Mouse (Mus musculus) midbrain, embryonic 16.5 days (tissue): ENCODE measurements around the gene Fas. TPM values are rescaled to one million over a fixed set of nuclear protein-coding genes. Genes with fewer than 3 reads are reported as not detected.
A peak's percentile ranks its signal among the peaks of the same experiment; 100 is the strongest.

ENCODE experiments used
- ATAC-seq: fragments of 200-750 bp; cut with Nextera tagmentation; 2 replicates; pipeline ENCODE4 v1.8.0; 2017; ENCODE audit warnings: moderate TSS enrichment
- H3K27ac ChIP-seq: fragments of 300-500 bp; sonication (generic); 2 replicates; pipeline ENCODE4 v1.5.1; 2014; ENCODE audit warnings: mild to moderate bottlenecking, low read length, mixed read lengths
- H3K27me3 ChIP-seq: fragments of 300-500 bp; sonication (generic); 2 replicates; pipeline ENCODE4 v1.6.1; 2014; ENCODE audit warnings: low read depth, low read length, mixed read lengths; ENCODE audit not compliant: control insufficient read depth, insufficient read depth
- H3K36me3 ChIP-seq: fragments of 300-500 bp; sonication (generic); 2 replicates; pipeline ENCODE4 v1.6.1; 2014; ENCODE audit warnings: mild to moderate bottlenecking, low read length, moderate library complexity, mixed read lengths; ENCODE audit not compliant: control insufficient read depth, insufficient read depth
- H3K4me1 ChIP-seq: fragments of 300-500 bp; sonication (generic); 2 replicates; pipeline ENCODE4 v1.6.1; 2014; ENCODE audit warnings: mild to moderate bottlenecking, low read length, mixed read lengths; ENCODE audit not compliant: control insufficient read depth, insufficient read depth
- H3K4me2 ChIP-seq: fragments of 300-500 bp; sonication (generic); 2 replicates; pipeline ENCODE4 v1.6.1; 2014; ENCODE audit warnings: mild to moderate bottlenecking, low read length, mixed read lengths
- H3K4me3 ChIP-seq: fragments of 300-500 bp; sonication (generic); 2 replicates; pipeline ENCODE4 v1.5.1; 2014; ENCODE audit warnings: low read depth, mild to moderate bottlenecking, low read length, moderate library complexity, mixed read lengths
- H3K9ac ChIP-seq: fragments of 300-500 bp; sonication (generic); 2 replicates; pipeline ENCODE4 v1.6.1; 2014; ENCODE audit warnings: low read depth, low read length, mixed read lengths
- H3K9me3 ChIP-seq: fragments of 300-500 bp; sonication (generic); replicated peaks from 2 replicates; pipeline ENCODE4 v1.6.1; 2014; ENCODE audit warnings: mild to moderate bottlenecking, low read length, mixed read lengths; ENCODE audit not compliant: control insufficient read depth, poor library complexity, severe bottlenecking
- WGBS: fragments of 180-500 bp; shearing (Covaris S2); extraction: QIAGEN DNeasy Blood & Tissue Kit; methylation state at CpG from one replicate; pipeline ENCODE4 v1.1.7; 2014; 5-methylcytosine and 5-hydroxymethylcytosine counted together
- polyA plus RNA-seq: library from polyadenylated mRNA; unstranded; fragments of >200 nt; fragmentation: Nextera tagmentation; extraction: Ambion mirVana; gene quantifications from 2 replicates; pipeline ENCODE4 v1.2.1, GENCODE M21; 2015

Gene Fas
- polyA plus RNA-seq, 1 experiment from 2014 or later, result 1.5 TPM

GRCm38 (mm10) chr19:34254101-34254879 is 36.2 kb upstream of the Fas start:
- Histone ChIP-seq H3K9me3 (no peaks in the 10 kb centered on the region), H3K36me3 (no peaks in the 10 kb centered on the region), H3K4me1 (no peaks in the 10 kb centered on the region), H3K27me3 (no peaks in the 10 kb centered on the region), H3K27ac (no peak overlapping the region), H3K9ac (no peak overlapping the region), H3K4me2 (peak overlapping the region; percentile 19; the same call in 1 of the 2 replicates), H3K4me3 (no peak overlapping the region)
- 50% methylated on average over 14 of the region's 14 CpGs for WGBS
- no peak for ATAC-seq

GRCm38 (mm10) chr19:34254880-34255681 is 35.4 kb upstream of the Fas start, which contains the start of gene Acta2:
Gene Acta2 (minus strand): TSS chr19:34255590.
- Histone ChIP-seq H3K4me2 (no peak within 1 kb of the TSS), H3K4me1 (no peaks in the 10 kb centered on the region), H3K4me3 (no peak within 1 kb of the TSS), H3K36me3 (no peaks in the 10 kb centered on the region), H3K27me3 (no peaks in the 10 kb centered on the region), H3K9me3 (no peaks in the 10 kb centered on the region), H3K9ac (no peak within 1 kb of the TSS), H3K27ac (no peak within 1 kb of the TSS)
- WGBS, result 67% methylated on average over 16 of the region's 16 CpGs
- ATAC-seq, result no peak

DNA sequence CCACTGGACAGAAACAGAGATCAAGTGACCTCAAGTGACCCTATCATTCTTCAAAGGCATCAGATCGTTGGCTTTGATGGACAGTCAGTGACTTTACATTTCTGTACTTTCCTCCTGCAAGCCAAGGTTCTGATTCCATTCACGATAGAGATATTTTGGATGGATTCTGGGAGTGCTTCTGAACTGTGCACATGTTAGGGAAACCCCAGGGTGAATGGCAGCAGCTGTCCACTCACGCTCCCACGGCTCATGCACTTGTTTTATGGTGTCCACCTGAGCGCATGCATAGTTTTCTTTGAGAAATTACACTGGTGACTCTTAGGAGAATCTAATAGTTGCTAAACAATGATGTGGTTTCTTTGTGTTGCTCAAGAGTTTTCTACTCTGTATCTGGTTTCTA is 34.3 kb upstream of the Fas start:
- 85% methylated on average over 5 of the region's 5 CpGs for WGBS
- no peak for ATAC-seq
- no peaks in the 10 kb centered on the region for H3K36me3 ChIP-seq
- no peak overlapping the region for H3K9ac ChIP-seq
- no peak overlapping the region for H3K4me3 ChIP-seq
- H3K27ac ChIP-seq, result no peak overlapping the region
- no peaks in the 10 kb centered on the region for H3K27me3 ChIP-seq
- no peaks in the 10 kb centered on the region for H3K4me1 ChIP-seq
- no peaks in the 10 kb centered on the region for H3K9me3 ChIP-seq
- no peak overlapping the region for H3K4me2 ChIP-seq

- Histone ChIP-seq H3K27ac (no peak overlapping the region), H3K9ac (no peak overlapping the region), H3K4me3 (no peak overlapping the region), H3K4me1 (no peaks in the 10 kb centered on the region), H3K36me3 (no peaks in the 10 kb centered on the region), H3K4me2 (no peak overlapping the region), H3K9me3 (no peaks in the 10 kb centered on the region), H3K27me3 (no peaks in the 10 kb centered on the region)
- WGBS, result 96% methylated on average over 2 of the region's 2 CpGs
- ATAC-seq, result no peak
Measured at GRCm38 (mm10) chr19:34256936-34257335, 33.5 kb upstream of the Fas start.

DNA sequence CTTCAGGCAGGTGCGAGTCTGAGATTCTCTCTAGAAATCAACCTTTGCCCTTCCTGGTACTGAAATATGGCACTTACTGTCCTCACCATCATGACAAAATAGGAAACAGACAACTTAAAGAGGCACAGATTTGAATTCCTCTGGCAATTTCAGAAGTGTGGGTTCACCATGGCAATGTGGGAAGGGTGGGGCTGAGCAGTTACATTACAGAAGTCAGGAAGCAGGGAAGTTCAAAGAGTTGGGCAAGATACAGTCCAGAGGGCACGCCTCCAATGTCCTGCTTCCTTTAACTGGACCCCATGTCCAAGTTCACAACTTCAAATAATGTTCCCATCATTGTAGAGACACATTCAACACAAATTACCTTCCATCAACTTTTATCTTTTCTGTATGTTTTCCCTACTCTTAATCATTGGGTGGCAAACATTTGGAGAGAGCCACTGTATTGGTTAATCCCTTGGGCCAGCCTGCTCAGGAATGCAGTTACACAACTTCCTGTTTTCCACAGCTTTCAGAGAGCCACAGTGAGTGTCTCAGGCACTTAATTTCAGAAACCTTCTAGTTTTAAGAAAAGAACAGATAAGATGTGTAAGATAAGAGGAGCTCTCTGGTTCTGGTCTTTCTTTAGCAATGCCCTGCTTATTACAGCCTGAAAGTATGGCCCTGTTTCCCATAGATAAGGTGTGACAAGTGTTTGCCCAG is 28.0 kb upstream of the Fas start:
- H3K4me3 ChIP-seq, result no peak overlapping the region
- no peaks in the 10 kb centered on the region for H3K36me3 ChIP-seq
- WGBS, result 79% methylated on average over 2 of the region's 2 CpGs
- H3K9me3 ChIP-seq, result no peaks in the 10 kb centered on the region
- H3K27ac ChIP-seq, result no peak overlapping the region
- no peak for ATAC-seq
- no peak overlapping the region for H3K4me2 ChIP-seq
- H3K27me3 ChIP-seq, result no peaks in the 10 kb centered on the region
- no peaks in the 10 kb centered on the region for H3K4me1 ChIP-seq
- H3K9ac ChIP-seq, result no peak overlapping the region

DNA sequence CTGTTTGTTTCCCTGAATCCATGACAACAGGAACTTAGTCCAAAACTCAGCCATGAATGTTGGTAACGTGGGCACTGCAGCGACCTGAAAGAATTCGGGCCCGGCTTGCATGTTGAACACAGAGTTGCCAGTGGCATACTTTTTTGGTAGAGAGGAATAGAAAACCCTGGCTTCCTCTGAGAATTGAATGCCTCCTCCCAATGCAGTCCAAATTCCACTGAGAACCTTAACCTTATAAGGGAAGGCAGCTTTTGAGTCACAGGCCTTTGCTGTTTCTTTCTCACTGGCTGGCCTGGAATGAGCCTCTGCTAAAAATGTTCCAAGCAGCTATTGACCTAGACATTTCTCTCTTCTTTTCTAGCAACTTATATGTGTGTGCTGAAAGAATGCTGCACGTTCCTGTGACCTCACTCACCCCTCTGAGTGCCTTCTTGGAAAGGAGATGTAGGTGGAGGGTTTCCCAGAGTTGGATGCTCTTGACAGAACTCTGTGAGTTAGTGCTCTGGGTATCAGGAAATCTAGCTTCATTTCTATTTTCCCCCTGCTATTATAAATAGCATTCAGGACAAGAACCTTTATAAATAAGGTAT is 24.8 kb upstream of the Fas start:
- no peak for ATAC-seq
- Histone ChIP-seq H3K4me1 (no peaks in the 10 kb centered on the region), H3K4me2 (no peak overlapping the region), H3K36me3 (no peaks in the 10 kb centered on the region), H3K9me3 (no peaks in the 10 kb centered on the region), H3K27me3 (no peaks in the 10 kb centered on the region), H3K27ac (no peak overlapping the region), H3K9ac (no peak overlapping the region), H3K4me3 (no peak overlapping the region)
- 73% methylated on average over 5 of the region's 5 CpGs for WGBS

- Histone ChIP-seq H3K4me1 (no peaks in the 10 kb centered on the region), H3K9ac (no peak overlapping the region), H3K27me3 (no peaks in the 10 kb centered on the region), H3K27ac (no peak overlapping the region), H3K36me3 (no peaks in the 10 kb centered on the region), H3K4me2 (no peak overlapping the region), H3K4me3 (no peak overlapping the region), H3K9me3 (no peaks in the 10 kb centered on the region)
- no peak for ATAC-seq
- WGBS, result 37% methylated on average over 1 of the region's 1 CpGs
Measured at GRCm38 (mm10) chr19:34268991-34269390, 21.5 kb upstream of the Fas start.

DNA sequence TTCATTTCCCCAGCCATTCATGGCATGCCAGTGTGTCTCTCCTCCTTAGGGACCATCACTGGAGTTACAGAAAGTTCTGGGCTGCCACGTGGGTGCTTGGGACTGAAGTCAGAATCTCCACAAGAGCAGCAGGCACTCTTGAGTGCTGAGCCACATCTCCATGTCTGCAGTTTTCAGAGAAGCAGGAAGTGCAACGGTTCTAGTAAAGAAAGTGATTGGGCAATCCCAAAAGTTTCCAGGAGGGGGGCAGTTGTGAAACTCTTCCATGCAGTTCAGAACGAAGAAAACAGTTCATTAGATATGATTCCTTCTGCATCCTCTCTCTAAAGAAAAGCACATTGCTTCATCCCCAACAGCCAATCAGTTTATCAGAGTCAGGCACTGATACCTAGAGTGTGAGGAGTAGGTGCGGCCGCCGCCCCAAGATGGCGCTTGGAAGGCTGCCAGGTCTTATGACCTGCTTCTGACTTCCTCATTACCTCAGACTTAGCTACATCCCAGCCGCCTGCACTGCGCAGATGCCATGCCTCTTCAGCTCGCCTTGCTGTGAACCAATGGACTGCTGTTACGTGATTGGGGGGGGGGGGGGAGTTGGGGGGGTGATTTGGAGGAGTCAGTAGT is 20.2 kb upstream of the Fas start:
- no peak for ATAC-seq
- H3K27ac ChIP-seq, result no peak overlapping the region
- no peak overlapping the region for H3K4me3 ChIP-seq
- no peak overlapping the region for H3K4me2 ChIP-seq
- WGBS, result 90% methylated on average over 11 of the region's 11 CpGs
- H3K9me3 ChIP-seq, result no peaks in the 10 kb centered on the region
- no peaks in the 10 kb centered on the region for H3K36me3 ChIP-seq
- no peaks in the 10 kb centered on the region for H3K27me3 ChIP-seq
- no peaks in the 10 kb centered on the region for H3K4me1 ChIP-seq
- no peak overlapping the region for H3K9ac ChIP-seq
